Mouse (Mus musculus): ENCODE measurements around the gene Sh3pxd2b.

- TF ChIP-seq CTCF (IDR thresholded peaks at IDR 0.05; ENCODE audit: low read depth) (no peak), EP300 (IDR thresholded peaks at IDR 0.05; ENCODE audit: low read depth) (no peak)
Observed at GRCm38 (mm10) chr11:32393095-32393494, 45.5 kb downstream of the Sh3pxd2b start.
